Mouse (Mus musculus) MEL (cell line): ENCODE data around the gene Usp22. TPM values are rescaled to one million over a fixed set of nuclear protein-coding genes. Genes with fewer than 3 reads are reported as not detected.

Experiments
- DNase-seq: peaks from one replicate; pipeline ENCODE4 v3.0.0; 2011; ENCODE audit warnings: low read depth, low spot score
- H3K27ac ChIP-seq: 2 replicates; pipeline ENCODE4 v1.5.1; 2012; ENCODE audit warnings: low read depth, mild to moderate bottlenecking, control low read depth, low read length, moderate library complexity; ENCODE audit not compliant: control insufficient read depth
- H3K27me3 ChIP-seq, 2 experiments: fragments of 150-350 bp in 1 of 2; sonication (generic) in 1 of 2; 2 replicates each; pipeline ENCODE4 v1.6.1; 2012; ENCODE audit warnings: low read length in 2 of 2, mild to moderate bottlenecking in 2 of 2, improper control_type of control experiment in 1 of 2, moderate library complexity in 1 of 2; ENCODE audit not compliant: insufficient read depth in 2 of 2, control insufficient read depth in 1 of 2
- H3K36me3 ChIP-seq, 2 experiments: 2 replicates each; pipeline ENCODE4 v1.6.1; 2012 to 2014; ENCODE audit warnings: low read length in 2 of 2, improper control_type of control experiment in 1 of 2, inconsistent platforms in 1 of 2, mild to moderate bottlenecking in 1 of 2; ENCODE audit not compliant: insufficient read depth in 2 of 2, control insufficient read depth in 1 of 2
- H3K4me1 ChIP-seq, 2 experiments: fragments of 150-350 bp in 1 of 2; sonication (generic) in 1 of 2; 2 replicates each; pipeline ENCODE4 v1.6.1; 2012; ENCODE audit warnings: low read length in 2 of 2, improper control_type of control experiment in 1 of 2, mild to moderate bottlenecking in 1 of 2; ENCODE audit not compliant: insufficient read depth in 2 of 2, control insufficient read depth in 1 of 2
- H3K4me3 ChIP-seq, 2 experiments: fragments of 150-350 bp in 1 of 2; sonication (generic) in 1 of 2; 2 replicates each; pipeline ENCODE4 v1.5.1; 2012; ENCODE audit warnings: low read depth in 2 of 2, low read length in 2 of 2, mild to moderate bottlenecking in 2 of 2, moderate library complexity in 2 of 2, control low read depth in 1 of 2, improper control_type of control experiment in 1 of 2; ENCODE audit not compliant: control insufficient read depth in 1 of 2, insufficient read depth in 1 of 2
- H3K79me2 ChIP-seq: 2 replicates; pipeline ENCODE4 v1.6.1; 2012; ENCODE audit warnings: mild to moderate bottlenecking, low read length, moderate library complexity; ENCODE audit not compliant: control insufficient read depth, poor library complexity, insufficient read depth
- H3K9ac ChIP-seq: 2 replicates; pipeline ENCODE4 v1.6.1; 2012; ENCODE audit warnings: low read depth, mild to moderate bottlenecking, control low read depth, low read length, moderate library complexity; ENCODE audit not compliant: control insufficient read depth, poor library complexity, severe bottlenecking
- H3K9me3 ChIP-seq: fragments of 150-350 bp; sonication (generic); replicated peaks from 2 replicates; pipeline ENCODE4 v1.6.1; 2012; ENCODE audit warnings: mild to moderate bottlenecking, low read length, improper control_type of control experiment, moderate library complexity; ENCODE audit not compliant: insufficient read depth
- BHLHE40 ChIP-seq: IDR thresholded peaks from 2 replicates; pipeline ENCODE4 v1.6.1; 2012; ENCODE audit warnings: low read depth, mild to moderate bottlenecking, inconsistent platforms, low read length, improper control_type of control experiment, borderline replicate concordance
- CHD1 ChIP-seq: IDR thresholded peaks from 2 replicates; pipeline ENCODE4 v1.6.1; 2012; ENCODE audit warnings: low read depth, mild to moderate bottlenecking, inconsistent platforms, low read length, improper control_type of control experiment
- CHD2 ChIP-seq: IDR thresholded peaks from 2 replicates; pipeline ENCODE4 v1.6.1; 2011; ENCODE audit warnings: low read length, improper control_type of control experiment
- CTCF ChIP-seq, 3 experiments: IDR thresholded peaks in 2 of 3; conservative IDR thresholded peaks in 1 of 3; 2 replicates each; pipeline ENCODE4 v1.5.1; 2011 to 2012; ENCODE audit warnings: low read length in 3 of 3, low read depth in 2 of 3, mild to moderate bottlenecking in 2 of 3, improper control_type of control experiment in 1 of 3, inconsistent platforms in 1 of 3, mixed read lengths in 1 of 3, moderate library complexity in 1 of 3; ENCODE audit not compliant: control insufficient read depth in 1 of 3, insufficient read depth in 1 of 3, poor library complexity in 1 of 3, severe bottlenecking in 1 of 3
- ELF1 ChIP-seq: IDR thresholded peaks from 2 replicates; pipeline ENCODE4 v1.6.1; 2014; ENCODE audit warnings: low read depth, mild to moderate bottlenecking, inconsistent platforms, low read length, improper control_type of control experiment, moderate library complexity
- EP300 ChIP-seq, 2 experiments: IDR thresholded peaks; 2 replicates each; pipeline ENCODE4 v1.6.1; 2011; ENCODE audit warnings: improper control_type of control experiment in 2 of 2, low read length in 2 of 2, low read depth in 1 of 2, mild to moderate bottlenecking in 1 of 2
- GATA1 ChIP-seq: IDR thresholded peaks from 2 replicates; pipeline ENCODE4 v1.6.1; 2011; ENCODE audit warnings: low read depth, low read length, improper control_type of control experiment
- KAT2A ChIP-seq: conservative IDR thresholded peaks from 2 replicates; pipeline ENCODE4 v1.6.1; 2012; ENCODE audit warnings: low read depth, low read length, improper control_type of control experiment, inconsistent platforms
- MAFK ChIP-seq: IDR thresholded peaks from 2 replicates; pipeline ENCODE4 v1.6.1; 2011; ENCODE audit warnings: low read depth, mild to moderate bottlenecking, low read length, improper control_type of control experiment, borderline replicate concordance
- MAX ChIP-seq: IDR thresholded peaks from 2 replicates; pipeline ENCODE4 v1.6.1; 2011; ENCODE audit warnings: low read length, improper control_type of control experiment
- MAZ ChIP-seq: IDR thresholded peaks from 2 replicates; pipeline ENCODE4 v1.6.1; 2012; ENCODE audit warnings: low read depth, mild to moderate bottlenecking, inconsistent platforms, low read length, improper control_type of control experiment
- MXI1 ChIP-seq: IDR thresholded peaks from 2 replicates; pipeline ENCODE4 v1.6.1; 2011; ENCODE audit warnings: mild to moderate bottlenecking, low read depth, low read length, improper control_type of control experiment
- MYB ChIP-seq: IDR thresholded peaks from 2 replicates; pipeline ENCODE4 v1.6.1; 2011; ENCODE audit warnings: mild to moderate bottlenecking, low read depth, low read length, improper control_type of control experiment
- NELFE ChIP-seq: IDR thresholded peaks from 2 replicates; pipeline ENCODE4 v1.6.1; 2011; ENCODE audit warnings: low read depth, low read length, improper control_type of control experiment
- NRF1 ChIP-seq: IDR thresholded peaks from 2 replicates; pipeline ENCODE4 v1.6.1; 2014; ENCODE audit warnings: low read depth, mild to moderate bottlenecking, inconsistent platforms, low read length, improper control_type of control experiment, moderate library complexity; ENCODE audit not compliant: poor library complexity, insufficient read depth, severe bottlenecking
- POLR2A ChIP-seq, 2 experiments: IDR thresholded peaks; 2 replicates each; pipeline ENCODE4 v1.6.1; 2011 to 2012; ENCODE audit warnings: low read length in 2 of 2, mild to moderate bottlenecking in 2 of 2, control low read depth in 1 of 2, improper control_type of control experiment in 1 of 2, low read depth in 1 of 2, moderate library complexity in 1 of 2; ENCODE audit not compliant: control insufficient read depth in 1 of 2, insufficient read depth in 1 of 2, poor library complexity in 1 of 2
- POLR2AphosphoS2 ChIP-seq: IDR thresholded peaks from 2 replicates; pipeline ENCODE4 v1.6.1; 2011; ENCODE audit warnings: low read length, improper control_type of control experiment
- POLR2AphosphoS5 ChIP-seq: IDR thresholded peaks from 2 replicates; pipeline ENCODE4 v1.6.1; 2012; ENCODE audit warnings: low read depth, borderline replicate concordance, mild to moderate bottlenecking, inconsistent platforms, low read length, moderate library complexity, mixed read lengths
- RCOR1 ChIP-seq: IDR thresholded peaks from 2 replicates; pipeline ENCODE4 v1.6.1; 2012; ENCODE audit warnings: low read depth, mild to moderate bottlenecking, inconsistent platforms, low read length, improper control_type of control experiment
- SIN3A ChIP-seq: IDR thresholded peaks from 2 replicates; pipeline ENCODE4 v1.6.1; 2012; ENCODE audit warnings: low read length, improper control_type of control experiment, inconsistent platforms
- TAL1 ChIP-seq: IDR thresholded peaks from 2 replicates; pipeline ENCODE4 v1.6.1; 2012; ENCODE audit warnings: mild to moderate bottlenecking, inconsistent platforms, low read length, moderate library complexity, mixed read lengths
- TBP ChIP-seq: IDR thresholded peaks from 2 replicates; pipeline ENCODE4 v1.8.0; 2011; ENCODE audit warnings: low read depth, low read length, improper control_type of control experiment
- TCF12 ChIP-seq: IDR thresholded peaks from 2 replicates; pipeline ENCODE4 v1.6.1; 2014; ENCODE audit warnings: low read depth, mild to moderate bottlenecking, inconsistent platforms, low read length, improper control_type of control experiment, moderate library complexity
- UBTF ChIP-seq: IDR thresholded peaks from 2 replicates; pipeline ENCODE4 v1.6.1; 2012; ENCODE audit warnings: low read depth, mild to moderate bottlenecking, inconsistent platforms, low read length, improper control_type of control experiment, moderate library complexity, borderline replicate concordance; ENCODE audit not compliant: insufficient read depth
- USF2 ChIP-seq, 2 experiments: IDR thresholded peaks; 2 replicates each; pipeline ENCODE4 v1.6.1; 2011 to 2012; ENCODE audit warnings: improper control_type of control experiment in 2 of 2, low read length in 2 of 2, borderline replicate concordance in 1 of 2, inconsistent platforms in 1 of 2, low read depth in 1 of 2, mild to moderate bottlenecking in 1 of 2; ENCODE audit not compliant: insufficient read depth in 1 of 2
- ZC3H11A ChIP-seq: IDR thresholded peaks from 2 replicates; pipeline ENCODE4 v1.6.1; 2012; ENCODE audit warnings: low read depth, mild to moderate bottlenecking, inconsistent platforms, low read length, improper control_type of control experiment
- ZMIZ1 ChIP-seq: IDR thresholded peaks from 2 replicates; pipeline ENCODE4 v1.6.1; 2012; ENCODE audit warnings: low read depth, mild to moderate bottlenecking, inconsistent platforms, low read length, improper control_type of control experiment, moderate library complexity
- ZNF384 ChIP-seq: IDR thresholded peaks from 2 replicates; pipeline ENCODE4 v1.6.1; 2012; ENCODE audit warnings: low read depth, mild to moderate bottlenecking, inconsistent platforms, low read length, improper control_type of control experiment
- polyA plus RNA-seq, 2 experiments: library from polyadenylated mRNA; stranded (reverse) in 1 of 2; unstranded in 1 of 2; fragments of >175 nt in 1 of 2; fragments of >200 nt in 1 of 2; gene quantifications; 2 replicates each; pipeline versions ENCODE4 v1.2.1 to v1.2.4; 2012; ENCODE audit warnings: low replicate concordance in 2 of 2, low read depth in 1 of 2; ENCODE audit not compliant: insufficient read length in 2 of 2, insufficient read depth in 1 of 2, missing spikeins in 1 of 2
- total RNA-seq: library from RNA; depleted of rRNA; stranded (reverse); fragments of 300-350 nt; gene quantifications from 2 replicates; pipeline ENCODE4 v1.2.3, GENCODE M21; 2012

Usp22 gene
- total and polyA plus RNA-seq, 3 experiments = 36.5 to 646 (median 36.9) TPM

DNA sequence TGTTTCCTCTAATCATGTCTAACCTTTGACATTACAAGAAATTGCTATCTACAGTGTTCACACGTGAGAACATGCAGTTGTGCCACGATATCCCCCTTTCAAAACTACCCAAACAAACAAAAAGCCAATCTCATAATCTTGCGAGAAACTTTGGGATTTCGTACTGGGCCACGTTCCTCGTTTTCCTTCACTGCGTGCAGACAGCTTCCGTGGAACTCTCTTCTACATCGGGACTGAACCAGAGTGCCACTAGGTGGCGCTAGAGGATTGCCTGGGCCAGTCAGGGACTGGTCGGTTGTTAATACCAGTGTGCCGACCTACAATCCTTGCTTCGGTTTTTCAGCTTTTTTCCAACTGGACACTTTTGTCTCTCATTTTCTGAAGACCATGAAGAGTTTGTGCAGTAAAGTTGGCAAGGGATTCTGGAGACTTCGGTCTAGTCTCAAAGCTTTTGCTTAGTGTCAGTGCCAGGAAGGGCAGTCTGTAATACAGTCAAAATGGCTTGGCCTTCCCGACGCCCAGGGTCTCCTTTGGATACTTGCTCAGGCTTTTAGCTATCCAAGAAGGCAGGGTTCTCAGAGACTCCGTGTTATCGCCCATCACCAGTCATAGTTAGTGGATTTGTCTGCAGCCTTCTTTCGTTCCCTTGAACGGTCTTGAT is 70.5 kb downstream of the Usp22 start (continued):
- TF ChIP-seq RCOR1 = peak; percentile 42; the same call in 1 of the 2 replicates
- TF ChIP-seq NRF1 = no peak
- TF ChIP-seq TAL1 = no peak
- 0 out of 2 replicates have a peak, but pooled peaks have one; percentile 41 for TF ChIP-seq ELF1
- peak in 2 of 3 experiments; percentile 99 to 100 for TF ChIP-seq CTCF (IDR thresholded peaks at IDR 0.05 in 2 of 3, conservative IDR thresholded peaks at IDR 0.05 in 1 of 3; ENCODE audit: control insufficient read depth in 1 of 3, insufficient read depth in 1 of 3, low read depth in 2 of 3, low read length in 3 of 3, poor library complexity in 1 of 3, severe bottlenecking in 1 of 3)
- peak; percentile 62 for TF ChIP-seq MAZ
- TF ChIP-seq POLR2AphosphoS2 = no peak
- TF ChIP-seq MAFK = no peak
- 0 out of 2 replicates have a peak, but pooled peaks have one; percentile 10 for TF ChIP-seq TCF12
- 0 out of 2 replicates have a peak, but pooled peaks have one; percentile 28 for TF ChIP-seq ZNF384
- TF ChIP-seq POLR2AphosphoS5 = no peak
- TF ChIP-seq GATA1 = peak; percentile 30; the same call in 1 of the 2 replicates
- peak; percentile 79 for TF ChIP-seq BHLHE40
- peak; percentile 90 for TF ChIP-seq ZC3H11A
- TF ChIP-seq ZMIZ1 = no peak
- no peak for TF ChIP-seq USF2 (IDR thresholded peaks at IDR 0.05; ENCODE audit: borderline replicate concordance in 1 of 2, insufficient read depth in 1 of 2, low read depth in 1 of 2, low read length in 2 of 2)
- peak; percentile 88 for TF ChIP-seq MAX

DNA sequence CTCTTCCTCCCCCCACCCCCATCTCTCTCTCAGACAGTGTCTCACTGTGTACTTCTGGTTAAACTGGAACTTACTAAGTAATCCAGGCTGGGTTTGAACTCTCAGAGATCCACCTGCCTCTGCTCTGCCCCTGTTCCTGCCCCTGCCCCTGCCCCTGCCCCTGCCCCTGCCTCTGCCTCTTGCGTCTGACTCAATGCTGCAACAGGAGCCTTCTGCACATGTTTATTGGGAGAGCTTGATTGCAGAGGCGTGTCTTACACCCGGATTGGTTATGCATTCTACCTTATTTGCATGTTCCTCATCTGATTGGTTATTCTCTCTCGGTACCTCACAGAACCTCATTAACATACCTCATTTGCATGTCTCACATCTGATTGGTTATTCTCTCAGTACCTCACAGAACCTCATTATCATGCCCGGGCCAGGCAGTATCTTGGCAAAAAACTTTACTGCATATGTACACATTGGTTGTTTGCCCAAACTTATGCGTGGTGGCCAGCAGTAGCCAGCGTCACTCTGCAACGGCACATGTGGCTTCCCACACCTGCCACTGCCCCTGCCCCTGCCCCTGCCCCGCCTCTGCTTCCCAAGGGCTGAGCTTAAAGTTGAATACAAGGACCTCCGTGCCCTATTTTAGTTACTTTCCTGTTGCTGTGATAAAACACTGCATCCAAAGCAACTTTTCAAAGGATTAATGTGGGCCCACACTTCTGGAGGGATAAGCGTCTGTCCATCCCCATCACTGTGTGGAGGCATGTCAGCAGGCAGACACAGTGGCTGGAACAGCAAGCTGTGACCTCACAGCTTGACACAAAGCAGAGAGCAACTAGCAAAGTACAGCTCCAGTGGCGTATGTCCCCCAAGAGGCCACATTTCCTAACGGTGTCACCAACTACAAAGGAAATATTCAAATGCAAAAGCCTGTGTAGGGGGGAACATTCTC is 72.2 kb downstream of the Usp22 start:
- H3K4me3 ChIP-seq = peak overlapping the region; percentile 32 to 71
- H3K27ac ChIP-seq = peak overlapping the region; percentile 82
- H3K4me1 ChIP-seq = peaks cover 7 to 17% of the 10 kb centered on the region in 2 experiments; a peak in 3 of 4 replicates
- H3K79me2 ChIP-seq = no peaks in the 10 kb centered on the region; the same call in 1 of the 2 replicates
- H3K9me3 ChIP-seq = no peaks in the 10 kb centered on the region
- peak; percentile 93 for DNase-seq
- H3K9ac ChIP-seq = peak overlapping the region; percentile 71
- peaks cover 3 to 6% of the 10 kb centered on the region in 2 experiments; a peak in 3 of 4 replicates for H3K27me3 ChIP-seq
- peaks cover 0 to 17% of the 10 kb centered on the region in 2 experiments; a peak in 2 of 4 replicates for H3K36me3 ChIP-seq
- TF ChIP-seq CHD1 (no peak), TAL1 (no peak), ZC3H11A (no peak), ELF1 (no peak), ZNF384 (no peak), UBTF (no peak), KAT2A (no peak), POLR2A (IDR thresholded peaks at IDR 0.05; ENCODE audit: control insufficient read depth in 1 of 2, insufficient read depth in 1 of 2, low read depth in 1 of 2, low read length in 2 of 2, poor library complexity in 1 of 2) (peak in 1 of 2 experiments; percentile 46; a peak in 1 of 4 replicates), NRF1 (no peak), TBP (peak; percentile 94), POLR2AphosphoS2 (no peak; the same call in 1 of the 2 replicates), CHD2 (peak; percentile 33; the same call in 1 of the 2 replicates), SIN3A (peak; percentile 78; the same call in 1 of the 2 replicates), MXI1 (peak; percentile 72; the same call in 1 of the 2 replicates), ZMIZ1 (0 out of 2 replicates have a peak, but pooled peaks have one; percentile 66), MAZ (peak; percentile 65; the same call in 1 of the 2 replicates), TCF12 (peak; percentile 50; the same call in 1 of the 2 replicates), NELFE (peak; percentile 46), MYB (no peak), EP300 (IDR thresholded peaks at IDR 0.05; ENCODE audit: low read depth in 1 of 2, low read length in 2 of 2) (no peak)
